Mouse (Mus musculus): ENCODE results near the gene Gm6904. TPM values are rescaled to one million over a fixed set of nuclear protein-coding genes. Genes with fewer than 3 reads are reported as not detected.

Gm6904 gene
- polyA plus RNA-seq (2014; fragmentation: Illumina TruSeq; extraction: RNeasy Lipid Tissue Mini Kit (QIAGEN cat#74804); ENCODE audit: low read depth, low replicate concordance), result not detected

DNA sequence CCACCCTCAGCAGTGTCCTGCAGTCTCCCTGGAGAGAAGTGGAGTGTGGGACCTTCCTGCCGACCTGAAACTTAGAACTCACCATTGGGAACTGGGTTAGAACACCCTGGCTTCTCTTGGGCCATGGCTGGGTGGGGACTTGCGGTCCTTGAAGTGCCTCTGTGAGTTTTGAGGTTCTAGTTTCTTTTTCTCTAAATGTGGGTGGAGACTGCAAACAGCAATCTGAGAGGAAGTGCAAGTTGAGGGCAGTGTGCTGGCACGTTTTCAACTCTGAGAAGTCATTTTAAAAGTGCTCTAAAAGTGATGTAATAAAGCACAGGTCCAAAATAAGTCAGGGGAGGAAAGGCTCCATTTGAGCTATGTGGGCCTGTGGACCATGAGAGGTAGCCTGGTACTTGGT is at the start of gene Gm6904:
Gene Gm6904, minus strand, starts transcription at position 161 of the 400 bp plus-strand sequence.

DNA sequence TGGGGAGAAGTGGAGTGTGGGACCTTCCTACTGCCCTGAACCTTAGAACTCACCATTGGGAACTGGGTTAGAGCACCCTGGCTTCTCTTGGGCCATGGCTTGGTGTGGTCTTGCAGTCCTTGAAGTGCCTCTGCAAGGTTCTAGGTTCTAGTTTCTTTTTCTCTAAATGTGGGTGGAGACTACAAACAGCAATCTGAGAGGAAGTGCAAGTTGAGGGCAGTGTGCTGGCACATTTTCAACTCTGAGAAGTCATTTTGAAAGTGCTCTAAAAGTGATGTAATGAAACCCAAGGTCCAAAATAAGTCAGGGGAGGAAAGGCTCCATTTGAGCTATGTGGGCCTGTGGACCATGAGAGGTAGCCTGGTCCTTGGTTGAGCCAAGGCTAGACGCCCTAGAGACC is 37.4 kb upstream of the Gm6904 start, which contains the start of gene Phf11a:
Gene Phf11a, minus strand, starts transcription at position 132 of the 400 bp plus-strand sequence.

DNA sequence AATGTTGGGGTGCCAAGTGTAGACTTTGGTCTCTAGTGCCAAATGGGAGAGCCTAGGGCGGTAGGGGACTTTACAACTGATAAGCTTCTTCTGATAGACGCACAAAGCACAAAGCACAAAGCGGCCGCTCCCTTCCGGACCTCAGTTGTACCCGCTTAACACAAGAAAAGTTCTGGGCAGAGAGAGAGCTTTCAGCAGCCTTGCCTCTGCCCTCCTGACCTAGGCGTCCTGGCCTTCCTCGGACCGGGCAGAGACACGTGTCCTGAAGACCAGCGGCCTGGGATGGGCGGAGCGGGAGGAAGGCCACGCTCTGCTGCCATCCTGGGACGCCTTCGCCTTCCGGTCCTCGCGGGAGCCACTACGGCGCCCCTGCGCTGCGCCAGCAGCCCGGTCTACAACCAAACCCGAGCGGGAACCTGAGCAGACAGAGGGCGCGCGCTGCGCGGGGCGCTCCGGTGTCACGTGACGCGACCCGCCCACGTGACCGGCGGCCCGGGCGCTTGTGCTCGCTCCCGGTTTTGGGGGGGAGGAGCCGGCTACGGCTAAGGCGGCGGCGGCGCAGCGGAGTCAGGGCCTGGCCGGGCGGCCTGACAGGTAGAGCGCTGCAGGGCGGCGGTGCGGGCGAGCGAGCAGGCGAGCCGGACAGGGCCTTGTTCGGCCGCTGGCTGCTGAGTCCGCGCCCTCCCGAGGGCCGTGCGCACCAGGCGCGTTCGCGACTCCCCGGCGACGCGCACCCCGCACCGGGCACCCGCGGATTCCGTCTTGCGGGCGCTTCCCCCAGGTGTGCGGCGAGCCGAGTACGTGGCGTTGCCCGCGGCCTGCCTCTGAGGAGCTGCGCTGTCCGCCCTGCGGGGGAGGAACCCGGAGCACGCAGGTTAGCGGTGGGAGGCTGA is 59.1 kb downstream of the Gm6904 start, which contains the start of gene Rcbtb1:
Gene Rcbtb1, plus strand, starts transcription at position 499 of the 893 bp plus-strand sequence.

Other genes starting within 250 kb of the Gm6904 start
- gene 1700129C05Rik, start 117.3 kb downstream of the Gm6904 start, polyA plus RNA-seq (2014; fragmentation: Illumina TruSeq; extraction: RNeasy Lipid Tissue Mini Kit (QIAGEN cat#74804); ENCODE audit: low read depth, low replicate concordance), result not detected
- not detected for gene Gm5142, start 81.5 kb downstream of the Gm6904 start, polyA plus RNA-seq (2014; fragmentation: Illumina TruSeq; extraction: RNeasy Lipid Tissue Mini Kit (QIAGEN cat#74804); ENCODE audit: low read depth, low replicate concordance)
- 48.8 TPM for gene Rcbtb1, start 59.0 kb downstream of the Gm6904 start, polyA plus RNA-seq (2014; fragmentation: Illumina TruSeq; extraction: RNeasy Lipid Tissue Mini Kit (QIAGEN cat#74804); ENCODE audit: low read depth, low replicate concordance)
- 1.0 TPM for gene Phf11a, start 37.3 kb upstream of the Gm6904 start, polyA plus RNA-seq (2014; fragmentation: Illumina TruSeq; extraction: RNeasy Lipid Tissue Mini Kit (QIAGEN cat#74804); ENCODE audit: low read depth, low replicate concordance)
- gene Phf11b, start 81.1 kb upstream of the Gm6904 start, polyA plus RNA-seq (2014; fragmentation: Illumina TruSeq; extraction: RNeasy Lipid Tissue Mini Kit (QIAGEN cat#74804); ENCODE audit: low read depth, low replicate concordance), result 8.6 TPM
- 14.4 TPM for gene Phf11d, start 105.3 kb upstream of the Gm6904 start, polyA plus RNA-seq (2014; fragmentation: Illumina TruSeq; extraction: RNeasy Lipid Tissue Mini Kit (QIAGEN cat#74804); ENCODE audit: low read depth, low replicate concordance)
- gene Phf11c, start 135.2 kb upstream of the Gm6904 start, polyA plus RNA-seq (2014; fragmentation: Illumina TruSeq; extraction: RNeasy Lipid Tissue Mini Kit (QIAGEN cat#74804); ENCODE audit: low read depth, low replicate concordance), result 1.5 TPM
- gene Setdb2, start 180.7 kb upstream of the Gm6904 start, polyA plus RNA-seq (2014; fragmentation: Illumina TruSeq; extraction: RNeasy Lipid Tissue Mini Kit (QIAGEN cat#74804); ENCODE audit: low read depth, low replicate concordance), result 17.4 TPM
- 209 TPM for gene Cab39l, start 180.8 kb upstream of the Gm6904 start, polyA plus RNA-seq (2014; fragmentation: Illumina TruSeq; extraction: RNeasy Lipid Tissue Mini Kit (QIAGEN cat#74804); ENCODE audit: low read depth, low replicate concordance)